Mouse (Mus musculus): ENCODE data around the gene Lhcgr. TPM values are rescaled to one million over a fixed set of nuclear protein-coding genes. Genes with fewer than 3 reads are reported as not detected.

Lhcgr gene
- total RNA-seq, 1 experiment from 2014 or later = not detected

GRCm38 (mm10) chr17:88752827-88753471 lies 38.8 kb downstream of the Lhcgr start:
- no peak for ATAC-seq (replicated peaks; ENCODE audit: insufficient number of reproducible peaks, low FRiP score, low TSS enrichment, poor library complexity, severe bottlenecking)

GRCm38 (mm10) chr17:88749646-88750045 lies 42.1 kb downstream of the Lhcgr start:
- ATAC-seq (replicated peaks; ENCODE audit: insufficient number of reproducible peaks, low FRiP score, low TSS enrichment, poor library complexity, severe bottlenecking) = no peak

GRCm38 (mm10) chr17:88706231-88706649 lies 85.5 kb downstream of the Lhcgr start:
- ATAC-seq (replicated peaks; ENCODE audit: insufficient number of reproducible peaks, low FRiP score, low TSS enrichment, poor library complexity, severe bottlenecking) = no peak

- no peak for ATAC-seq (replicated peaks; ENCODE audit: insufficient number of reproducible peaks, low FRiP score, low TSS enrichment, poor library complexity, severe bottlenecking)
These were observed 88.7 kb downstream of the Lhcgr start for GRCm38 (mm10) chr17:88703112-88703511.

- ATAC-seq (replicated peaks; ENCODE audit: insufficient number of reproducible peaks, low FRiP score, low TSS enrichment, poor library complexity, severe bottlenecking) = no peak
These were observed 89.4 kb downstream of the Lhcgr start for GRCm38 (mm10) chr17:88702345-88702744.

GRCm38 (mm10) chr17:88700901-88701300 lies 90.9 kb downstream of the Lhcgr start:
- peak; percentile 83 for ATAC-seq (replicated peaks; ENCODE audit: insufficient number of reproducible peaks, low FRiP score, low TSS enrichment, poor library complexity, severe bottlenecking)

- ATAC-seq (replicated peaks; ENCODE audit: insufficient number of reproducible peaks, low FRiP score, low TSS enrichment, poor library complexity, severe bottlenecking) = no peak
These were observed 95.0 kb downstream of the Lhcgr start for GRCm38 (mm10) chr17:88696656-88697333.

- ATAC-seq (replicated peaks; ENCODE audit: insufficient number of reproducible peaks, low FRiP score, low TSS enrichment, poor library complexity, severe bottlenecking) = no peak
These were observed 103.6 kb downstream of the Lhcgr start for GRCm38 (mm10) chr17:88688226-88688625.

- ATAC-seq (replicated peaks; ENCODE audit: insufficient number of reproducible peaks, low FRiP score, low TSS enrichment, poor library complexity, severe bottlenecking) = no peak
These were observed 116.2 kb downstream of the Lhcgr start for GRCm38 (mm10) chr17:88675310-88676309.

- no peak for ATAC-seq (replicated peaks; ENCODE audit: insufficient number of reproducible peaks, low FRiP score, low TSS enrichment, poor library complexity, severe bottlenecking)
These were observed 121.0 kb downstream of the Lhcgr start for GRCm38 (mm10) chr17:88670800-88671199.

- no peak for ATAC-seq (replicated peaks; ENCODE audit: insufficient number of reproducible peaks, low FRiP score, low TSS enrichment, poor library complexity, severe bottlenecking)
These were observed 121.9 kb downstream of the Lhcgr start for GRCm38 (mm10) chr17:88669921-88670320.

GRCm38 (mm10) chr17:88668452-88668851 lies 123.3 kb downstream of the Lhcgr start, which contains the start of gene Gtf2a1l:
Gene Gtf2a1l (plus strand): TSS chr17:88668660.
- ATAC-seq (replicated peaks; ENCODE audit: insufficient number of reproducible peaks, low FRiP score, low TSS enrichment, poor library complexity, severe bottlenecking) = no peak; the same call in 1 of the 2 replicates

Other genes with a start within 250 kb of the Lhcgr start
- not detected in 3 replicates for gene Ston1, start 194.3 kb downstream of the Lhcgr start, total RNA-seq (2017)
- 2.0 to 2.5 TPM in 2 of 3 replicates, not detected in the other for gene Gtf2a1l, start 123.3 kb downstream of the Lhcgr start, total RNA-seq (2017)

All from monocyte, adult 5-6 weeks (primary cell).